Mouse (Mus musculus) kidney, postnatal 0 days (tissue): Measurements from ENCODE around the gene Prg3. TPM values are rescaled to one million over a fixed set of nuclear protein-coding genes. Genes with fewer than 3 reads are reported as not detected.
A peak's percentile ranks its signal among the peaks of the same experiment; 100 is the strongest.

ENCODE experiments used
- ATAC-seq: fragments of 200-750 bp; cut with Nextera tagmentation; replicated peaks from 2 replicates; pipeline ENCODE4 v1.8.0; 2017; ENCODE audit warnings: low read depth, moderate number of reproducible peaks, moderate TSS enrichment, moderate library complexity; ENCODE audit not compliant: low FRiP score
- DNase-seq: peaks from one replicate; pipeline ENCODE4 v3.0.0-alpha.2; 2016; ENCODE audit warnings: low spot score
- H3K27ac ChIP-seq: fragments of 300-500 bp; sonication (generic); 2 replicates; pipeline ENCODE4 v1.5.1; 2014; ENCODE audit warnings: mild to moderate bottlenecking
- H3K27me3 ChIP-seq: fragments of 300-500 bp; sonication (generic); 2 replicates; pipeline ENCODE4 v1.6.1; 2014; ENCODE audit warnings: low read length, mixed read lengths; ENCODE audit not compliant: insufficient read depth
- H3K36me3 ChIP-seq: fragments of 300-500 bp; sonication (generic); 2 replicates; pipeline ENCODE4 v1.6.1; 2014; ENCODE audit warnings: low read length, mixed read lengths; ENCODE audit not compliant: insufficient read depth
- H3K4me1 ChIP-seq: fragments of 300-500 bp; sonication (generic); replicated peaks from 2 replicates; pipeline ENCODE4 v1.6.1; 2014; ENCODE audit warnings: antibody characterized with exemption, low read length, mixed read lengths; ENCODE audit not compliant: insufficient read depth
- H3K4me2 ChIP-seq: fragments of 300-500 bp; sonication (generic); 2 replicates; pipeline ENCODE4 v1.6.1; 2014; ENCODE audit warnings: mild to moderate bottlenecking, low read length, moderate library complexity, mixed read lengths
- H3K4me3 ChIP-seq: fragments of 300-500 bp; sonication (generic); replicated peaks from 2 replicates; pipeline ENCODE4 v1.5.1; 2014; ENCODE audit warnings: low read depth, low read length
- H3K9ac ChIP-seq: fragments of 300-500 bp; sonication (generic); 2 replicates; pipeline ENCODE4 v1.6.1; 2014; ENCODE audit warnings: low read depth, low read length
- H3K9me3 ChIP-seq: fragments of 300-500 bp; sonication (generic); replicated peaks from 2 replicates; pipeline ENCODE4 v1.6.1; 2016; ENCODE audit warnings: low read length, inconsistent platforms, mixed read lengths
- CTCF ChIP-seq: IDR thresholded peaks from 2 replicates; pipeline ENCODE4 v1.5.1; 2016; ENCODE audit warnings: antibody characterized with exemption, low read depth, mild to moderate bottlenecking, moderate library complexity
- WGBS: fragments of 180-500 bp; shearing (Covaris S2); extraction: QIAGEN DNeasy Blood & Tissue Kit; methylation state at CpG from one replicate; pipeline ENCODE4 v1.1.7; 2014; 5-methylcytosine and 5-hydroxymethylcytosine counted together
- polyA plus RNA-seq: library from polyadenylated mRNA; unstranded; fragments of >200 nt; fragmentation: Nextera tagmentation; extraction: Ambion mirVana; gene quantifications from 2 replicates; pipeline ENCODE4 v1.2.1, GENCODE M21; 2015

Prg3 gene
- polyA plus RNA-seq, 1 experiment from 2014 or later = not detected

DNA sequence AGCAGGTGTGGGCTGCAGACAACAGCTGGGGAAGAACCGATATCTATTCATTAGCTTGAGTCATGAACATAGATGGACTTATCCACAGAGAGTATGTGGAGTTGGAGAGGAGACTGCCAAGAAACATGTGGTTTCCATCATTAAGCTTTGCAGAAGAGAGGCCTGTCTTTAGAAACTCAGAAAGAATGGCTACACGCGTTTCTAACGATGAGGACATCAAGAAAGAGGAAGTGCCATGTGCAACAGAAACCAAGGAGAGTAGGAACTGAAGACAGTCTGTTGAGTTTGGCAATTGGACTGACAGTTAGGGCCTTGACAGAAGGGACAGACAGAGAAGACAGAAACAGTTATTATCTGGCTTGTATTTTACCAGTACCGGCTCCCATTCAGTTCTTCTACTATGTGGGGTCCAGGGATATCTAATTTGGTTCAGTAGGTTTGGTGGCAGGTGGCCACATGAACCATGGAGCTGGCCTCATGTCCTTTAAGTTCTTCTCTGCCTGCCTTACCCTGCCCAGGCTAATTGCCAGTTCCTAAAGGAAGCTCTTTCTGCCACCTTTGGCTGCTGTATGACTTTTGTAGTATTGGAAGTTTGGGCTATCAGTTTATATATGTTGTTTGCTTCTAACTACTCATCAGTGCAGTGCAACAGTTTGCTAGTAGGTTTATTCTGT, 20.6 kb upstream of the Prg3 start:
- no peaks in the 10 kb centered on the region for H3K4me1 ChIP-seq
- ATAC-seq (no peak), DNase-seq (no peak)
- 83% methylated on average over 5 of the region's 5 CpGs for WGBS
- H3K36me3 ChIP-seq = no peaks in the 10 kb centered on the region
- H3K27me3 ChIP-seq = no peaks in the 10 kb centered on the region
- TF ChIP-seq CTCF = no peak
- H3K27ac ChIP-seq = no peak overlapping the region
- no peak overlapping the region for H3K4me2 ChIP-seq
- no peaks in the 10 kb centered on the region for H3K9me3 ChIP-seq
- no peak overlapping the region for H3K9ac ChIP-seq
- no peak overlapping the region for H3K4me3 ChIP-seq

DNA sequence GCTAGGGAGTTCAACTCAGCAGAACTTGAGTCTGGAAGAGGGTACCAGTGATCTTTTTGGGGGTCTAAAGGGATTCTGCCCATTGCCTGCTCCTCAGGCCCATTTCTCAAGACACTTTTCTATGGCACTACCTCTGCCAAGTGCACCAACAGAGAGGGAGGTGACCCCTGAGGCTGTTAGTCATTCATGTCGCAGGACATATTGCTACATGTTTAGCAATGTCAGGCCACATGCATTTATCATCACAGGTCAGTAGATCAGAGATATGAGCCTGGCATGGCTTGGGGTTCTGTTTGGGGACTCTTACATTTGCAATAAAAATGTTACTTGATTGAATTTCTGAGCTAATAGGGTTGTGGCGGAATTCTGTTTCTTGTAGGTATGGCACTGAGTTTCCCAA, 12.4 kb upstream of the Prg3 start:
- DNase-seq (no peak), ATAC-seq (no peak)
- H3K4me1 ChIP-seq = no peaks in the 10 kb centered on the region
- TF ChIP-seq CTCF = no peak
- no peak overlapping the region for H3K9ac ChIP-seq
- no peak overlapping the region for H3K4me3 ChIP-seq
- no peaks in the 10 kb centered on the region for H3K9me3 ChIP-seq
- H3K27ac ChIP-seq = no peak overlapping the region
- no peaks in the 10 kb centered on the region for H3K36me3 ChIP-seq
- WGBS = 95% methylated on average over 2 of the region's 2 CpGs
- H3K4me2 ChIP-seq = no peak overlapping the region
- no peaks in the 10 kb centered on the region for H3K27me3 ChIP-seq

- H3K36me3 ChIP-seq = no peaks in the 10 kb centered on the region
- ATAC-seq = no peak
- DNase-seq = no peak
- no peaks in the 10 kb centered on the region for H3K4me1 ChIP-seq
- TF ChIP-seq CTCF = no peak
- H3K27me3 ChIP-seq = no peaks in the 10 kb centered on the region
- H3K9ac ChIP-seq = no peak within 1 kb of the TSS
- no peak within 1 kb of the TSS for H3K4me3 ChIP-seq
- no peak within 1 kb of the TSS for H3K4me2 ChIP-seq
- WGBS = 57% methylated on average over 1 of the region's 1 CpGs
- no peaks in the 10 kb centered on the region for H3K9me3 ChIP-seq
- H3K27ac ChIP-seq = no peak within 1 kb of the TSS
Observed at GRCm38 (mm10) chr2:84980188-84980587, 7.8 kb upstream of the Prg3 start, which contains the start of gene Prg2. Gene Prg2 (plus strand): TSS chr2:84980461.

DNA sequence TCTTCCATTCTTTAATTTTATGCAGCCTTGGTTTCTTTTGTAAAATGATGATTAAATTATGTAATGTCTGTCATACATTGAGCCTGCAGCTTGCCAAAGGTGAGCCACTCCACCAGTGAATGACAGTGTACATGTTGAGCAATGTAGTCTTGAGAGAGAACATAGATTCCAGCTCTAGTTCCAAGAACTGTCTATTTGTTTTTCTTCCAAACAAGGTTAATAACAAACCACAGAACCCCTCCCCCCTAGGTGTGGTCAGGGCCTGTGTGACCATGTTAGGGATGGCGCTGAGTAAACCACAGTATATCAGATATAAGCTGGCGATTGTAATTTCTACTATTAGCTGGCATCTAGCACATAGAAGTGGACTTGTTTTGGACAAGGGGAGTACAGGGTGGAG, 8.4 kb downstream of the Prg3 start:
- WGBS = 93% methylated on average over 2 of the region's 2 CpGs

GRCm38 (mm10) chr2:84999486-85000181, 11.6 kb downstream of the Prg3 start:
- Histone ChIP-seq H3K4me1 (no peaks in the 10 kb centered on the region), H3K36me3 (no peaks in the 10 kb centered on the region), H3K4me3 (no peak overlapping the region), H3K4me2 (no peak overlapping the region), H3K9ac (no peak overlapping the region), H3K9me3 (no peaks in the 10 kb centered on the region), H3K27me3 (no peaks in the 10 kb centered on the region), H3K27ac (peak overlapping the region; percentile 15; the same call in 1 of the 2 replicates)
- TF ChIP-seq CTCF = no peak
- WGBS = 50% methylated on average over 3 of the region's 3 CpGs
- no peak for ATAC-seq
- DNase-seq = peak; percentile 29

More for the DNA sequence above, 8.4 kb downstream of the Prg3 start:
- no peaks in the 10 kb centered on the region for H3K27me3 ChIP-seq
- H3K4me2 ChIP-seq = no peak overlapping the region
- H3K36me3 ChIP-seq = no peaks in the 10 kb centered on the region
- no peaks in the 10 kb centered on the region for H3K9me3 ChIP-seq
- no peaks in the 10 kb centered on the region for H3K4me1 ChIP-seq
- ATAC-seq (no peak), DNase-seq (no peak)
- no peak overlapping the region for H3K27ac ChIP-seq
- H3K9ac ChIP-seq = no peak overlapping the region
- no peak for TF ChIP-seq CTCF
- H3K4me3 ChIP-seq = no peak overlapping the region

DNA sequence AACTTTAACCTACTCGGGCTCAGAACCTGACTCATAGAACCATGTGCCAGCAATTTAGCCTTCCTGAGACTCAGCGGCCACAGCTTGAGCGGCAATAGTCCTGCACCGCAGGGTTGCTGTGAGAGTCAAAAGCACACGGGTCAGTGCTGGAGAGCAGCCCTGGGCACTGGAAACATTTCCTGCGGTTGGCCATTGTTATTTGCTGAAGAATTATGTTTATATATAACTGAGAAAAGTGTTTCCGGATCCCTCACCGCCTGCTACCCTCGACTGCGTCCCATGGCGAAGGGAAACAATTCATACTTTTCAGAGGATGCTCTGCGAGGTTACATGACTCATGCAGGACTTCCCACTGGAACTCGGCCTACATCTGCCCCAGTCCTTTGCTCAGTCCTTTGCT, 13.5 kb downstream of the Prg3 start:
- no peaks in the 10 kb centered on the region for H3K4me1 ChIP-seq
- peak; percentile 10 for DNase-seq
- no peak for ATAC-seq
- no peaks in the 10 kb centered on the region for H3K36me3 ChIP-seq
- H3K27ac ChIP-seq = no peak overlapping the region
- TF ChIP-seq CTCF = no peak
- no peak overlapping the region for H3K9ac ChIP-seq
- H3K4me2 ChIP-seq = no peak overlapping the region
- 71% methylated on average over 13 of the region's 13 CpGs for WGBS
- H3K9me3 ChIP-seq = no peaks in the 10 kb centered on the region
- no peaks in the 10 kb centered on the region for H3K27me3 ChIP-seq
- H3K4me3 ChIP-seq = no peak overlapping the region
